Mouse (Mus musculus): ENCODE measurements around the gene Adgrl4.

DNA sequence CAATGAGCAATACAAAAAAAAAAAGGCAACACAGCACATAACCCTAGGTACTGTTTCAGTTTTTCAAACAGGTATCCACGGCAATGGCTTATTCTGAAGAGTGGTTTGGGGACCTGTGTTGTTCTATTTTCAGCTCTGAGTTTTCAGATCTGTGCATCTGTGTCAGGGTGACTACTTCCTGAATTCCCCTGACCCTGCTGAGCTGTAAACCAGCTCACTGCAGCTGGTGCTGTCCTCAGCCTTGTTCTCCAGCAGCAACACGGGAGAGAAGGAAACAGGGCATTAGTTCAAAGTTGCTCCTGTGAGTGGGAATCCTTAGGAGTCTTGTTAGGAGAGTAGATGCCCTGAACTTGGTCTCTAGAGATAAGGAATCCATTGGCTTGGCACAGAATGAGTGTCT, 119.4 kb downstream of the Adgrl4 start:
- TF ChIP-seq CTCF (IDR thresholded peaks at IDR 0.05; ENCODE audit: low read depth) (no peak), EP300 (optimal IDR thresholded peaks at IDR 0.05) (no peak)
